Mouse (Mus musculus): ENCODE measurements around the gene Bfsp1.
A peak's percentile ranks its signal among the peaks of the same experiment; 100 is the strongest.

The Bfsp1 gene

DNA sequence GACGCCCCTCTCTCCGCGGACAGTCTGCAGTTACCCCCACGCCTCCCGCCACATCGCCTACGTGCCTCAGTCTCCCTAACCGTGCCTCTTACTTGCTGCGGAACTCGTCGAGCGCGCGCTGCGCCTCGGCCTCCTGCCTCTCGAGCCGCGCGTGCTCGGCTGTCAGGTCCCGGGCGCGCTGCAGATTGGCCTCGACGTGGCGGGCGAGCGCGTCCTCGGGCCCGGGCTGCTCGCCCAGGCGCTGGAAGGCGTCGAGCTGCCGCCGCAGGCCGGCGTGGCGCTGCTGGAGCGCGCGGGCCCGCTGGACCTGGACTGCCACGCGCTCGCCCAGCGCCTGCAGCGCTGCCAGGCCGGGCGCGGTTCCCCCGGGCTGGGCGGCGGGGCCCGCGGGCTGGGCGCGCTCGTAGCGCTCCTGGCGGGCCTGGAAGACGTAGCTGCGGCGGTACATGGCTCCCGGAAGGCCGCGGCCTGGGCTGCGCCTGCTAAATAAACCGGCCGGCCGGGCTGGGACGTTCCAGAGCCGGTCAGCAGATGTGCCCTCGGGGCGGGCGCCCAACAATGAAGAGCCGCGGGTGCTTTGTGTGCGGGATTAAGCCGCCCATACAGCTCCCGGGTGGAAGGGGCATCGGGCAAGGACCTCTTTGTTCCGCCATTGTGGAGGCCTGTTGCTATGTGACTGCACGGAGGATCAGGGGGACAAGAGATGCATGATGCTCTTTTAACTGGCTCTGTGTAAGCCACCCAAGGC, at the start of gene Bfsp1:
Gene Bfsp1, minus strand, starts transcription at position 690 of the 748 bp plus-strand sequence.
- DNase-seq, result peak; percentile 51

DNA sequence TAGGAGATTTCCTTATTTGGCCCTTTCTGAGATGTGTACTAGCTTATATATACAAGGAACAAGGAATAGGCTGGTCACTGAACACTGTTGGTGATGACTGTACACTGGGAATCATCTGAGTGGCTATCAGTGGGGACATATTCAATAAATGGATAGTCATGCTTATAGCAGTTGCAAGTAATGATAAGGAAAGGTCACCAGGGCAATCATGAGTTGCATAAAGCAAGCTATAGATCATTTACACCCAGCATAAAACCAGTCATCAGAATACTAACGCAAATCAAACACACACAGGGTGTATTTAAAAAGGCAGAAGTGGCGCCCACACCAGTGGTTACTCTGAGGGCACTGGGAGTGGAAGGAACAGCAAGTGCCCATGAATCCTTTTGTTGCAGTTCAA, 49.2 kb upstream of the Bfsp1 start:
- DNase-seq, result no peak

GRCm38 (mm10) chr2:143909230-143909629, 46.3 kb upstream of the Bfsp1 start:
- DNase-seq, result no peak

GRCm38 (mm10) chr2:143904896-143905295, 41.9 kb upstream of the Bfsp1 start:
- no peak for DNase-seq

DNA sequence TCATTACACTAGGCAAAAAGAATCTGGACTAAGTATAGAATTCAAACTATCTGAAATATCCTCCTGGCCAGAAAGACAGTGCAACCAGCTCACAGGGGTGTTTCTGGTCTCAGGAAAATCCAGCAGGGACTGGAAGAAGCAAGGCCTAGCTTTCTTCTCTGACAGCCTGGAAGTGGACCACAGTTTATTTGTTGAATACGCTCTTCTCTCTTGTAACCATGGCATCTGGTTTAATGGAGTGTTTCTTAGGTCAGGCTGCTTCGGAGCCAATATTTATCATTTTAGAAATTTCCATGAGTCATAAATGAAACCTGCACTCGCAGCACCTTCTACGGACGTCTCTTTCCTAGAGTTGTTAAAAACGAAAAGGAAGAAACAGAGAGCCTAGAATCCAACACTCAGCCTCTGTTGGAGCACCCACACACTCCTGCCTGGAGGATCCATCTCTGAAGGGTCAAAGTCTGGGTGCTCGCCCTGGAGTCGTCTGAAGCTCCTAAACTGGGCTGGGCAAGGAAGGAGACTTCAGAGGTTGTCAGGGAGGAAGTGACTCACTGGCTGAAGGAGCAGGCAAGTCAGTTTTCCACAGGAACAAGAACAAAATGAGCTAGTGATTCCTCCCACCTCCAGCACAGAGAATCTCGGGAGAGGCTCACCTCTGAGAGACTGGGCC, 40.5 kb upstream of the Bfsp1 start:
- DNase-seq, result no peak

DNA sequence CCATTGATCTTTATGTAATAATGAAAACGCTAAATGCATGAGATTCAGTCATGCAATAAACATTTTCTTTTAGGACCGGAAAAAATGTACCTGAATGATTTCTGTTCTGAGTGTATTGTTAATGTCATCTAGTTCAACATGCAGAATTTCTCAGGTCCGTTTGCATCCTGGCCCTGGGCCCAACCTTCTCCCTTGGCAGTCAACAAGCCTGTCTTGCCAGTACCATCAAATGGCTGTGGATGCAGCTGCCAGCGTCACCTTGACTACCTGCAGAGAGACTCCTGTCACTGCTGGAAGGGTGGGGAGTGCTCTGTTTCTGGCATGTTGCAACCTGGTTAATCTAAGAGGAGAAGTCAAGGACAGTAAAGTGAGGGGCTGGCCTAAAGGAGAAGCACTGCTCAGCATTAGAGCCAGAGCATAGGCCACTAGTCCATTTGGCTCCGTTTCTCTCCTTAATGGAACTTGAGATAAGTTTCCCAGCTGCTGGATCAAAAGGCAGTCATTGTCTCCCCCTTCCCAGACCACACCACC, 37.9 kb upstream of the Bfsp1 start:
- DNase-seq, result no peak

DNA sequence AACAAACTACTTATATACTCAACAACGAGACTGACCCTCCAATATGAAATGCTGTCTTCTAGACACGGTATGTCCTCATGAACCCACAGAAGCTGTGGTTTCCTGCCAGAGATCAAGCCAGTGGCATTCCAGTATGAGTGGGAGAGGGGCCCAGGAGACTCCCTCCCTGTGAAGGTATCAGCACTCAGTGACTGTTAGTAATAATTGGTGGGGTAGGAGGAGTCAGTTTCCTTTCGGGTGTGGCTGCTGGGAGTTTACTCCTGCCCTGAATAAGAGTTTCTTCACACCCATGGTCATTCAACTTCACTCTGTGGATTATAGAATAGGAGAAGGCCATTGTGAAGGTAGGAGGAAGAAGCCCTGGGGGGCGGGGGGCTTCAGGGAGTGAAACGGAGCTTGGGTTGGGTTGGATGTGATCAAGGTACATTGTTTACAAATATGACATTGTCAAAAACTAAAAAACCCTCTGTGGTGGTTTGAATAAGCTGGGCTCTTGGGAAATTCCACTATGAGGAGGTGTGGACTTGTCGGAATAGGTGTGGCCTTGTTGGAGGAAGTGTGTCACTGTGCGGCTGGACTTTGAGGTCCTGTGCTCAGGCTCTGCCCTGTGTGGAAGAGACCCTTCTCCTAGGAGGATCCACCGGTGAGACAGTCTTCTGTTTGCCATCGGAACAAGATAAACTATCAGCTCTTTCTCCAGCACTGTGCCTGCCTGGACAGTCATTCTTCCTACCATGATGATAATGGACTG, 36.7 kb upstream of the Bfsp1 start:
- no peak for DNase-seq

DNA sequence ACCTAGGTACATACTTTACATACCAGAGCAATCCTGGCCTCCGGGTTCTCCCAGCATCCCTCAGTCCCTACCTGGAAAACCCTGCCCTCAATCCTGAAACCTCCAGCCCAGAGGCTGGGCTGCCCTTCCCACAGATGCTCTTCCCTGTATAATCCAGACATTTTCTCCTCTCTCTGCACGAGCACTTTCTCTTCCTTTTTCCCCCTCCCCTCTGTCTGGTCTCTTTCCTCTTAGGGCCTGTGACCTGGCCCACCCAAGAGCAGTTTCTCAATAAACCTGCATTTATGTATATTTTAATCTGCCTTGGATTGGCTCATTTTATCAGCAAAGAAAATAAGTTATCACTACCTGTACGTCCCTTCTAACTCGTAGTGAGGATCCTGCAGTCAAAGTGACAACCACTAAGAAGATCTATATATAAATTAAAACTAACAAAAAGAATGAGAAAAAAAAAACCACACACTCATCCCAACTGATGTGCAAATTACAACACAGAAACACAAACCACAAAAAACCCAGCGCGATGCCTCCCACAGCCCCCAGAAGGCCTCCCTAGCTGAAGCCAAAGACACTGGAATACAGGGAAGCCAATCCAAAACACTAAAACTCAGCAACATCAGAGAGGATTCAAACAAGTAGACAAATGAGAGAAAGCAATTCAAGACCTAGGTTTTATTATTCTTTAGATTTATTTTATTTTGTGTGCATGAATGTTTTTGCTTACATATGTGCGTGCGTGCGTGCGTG, 28.5 kb upstream of the Bfsp1 start:
- DNase-seq, result no peak

DNA sequence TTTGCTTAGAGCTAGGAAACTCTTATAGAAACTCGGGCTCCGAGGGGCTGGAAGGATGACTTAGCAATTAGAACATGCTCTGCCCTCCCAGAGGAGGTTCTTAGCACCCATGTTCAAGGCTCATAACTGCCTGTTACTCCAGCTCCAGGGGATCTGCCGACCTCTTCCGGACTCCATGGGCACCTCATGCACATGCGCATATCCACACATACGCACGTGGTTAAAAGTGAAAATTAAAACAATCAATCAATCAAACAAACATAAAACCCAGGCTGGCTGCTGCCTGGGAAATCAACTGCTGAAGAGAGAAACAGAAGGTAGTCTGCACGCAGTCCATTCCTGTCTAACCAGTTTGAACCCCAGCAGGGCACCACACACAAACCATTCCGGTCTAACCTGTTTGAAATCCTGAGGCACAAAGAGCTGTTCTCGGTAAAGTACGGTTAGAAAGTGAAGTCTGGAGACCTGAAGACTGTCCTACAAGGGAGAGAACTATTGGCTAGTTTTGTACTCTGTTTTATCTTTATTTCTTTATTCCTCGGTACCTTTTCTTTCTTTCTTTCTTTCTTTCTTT, 27.0 kb upstream of the Bfsp1 start:
- DNase-seq, result peak; percentile 35

DNA sequence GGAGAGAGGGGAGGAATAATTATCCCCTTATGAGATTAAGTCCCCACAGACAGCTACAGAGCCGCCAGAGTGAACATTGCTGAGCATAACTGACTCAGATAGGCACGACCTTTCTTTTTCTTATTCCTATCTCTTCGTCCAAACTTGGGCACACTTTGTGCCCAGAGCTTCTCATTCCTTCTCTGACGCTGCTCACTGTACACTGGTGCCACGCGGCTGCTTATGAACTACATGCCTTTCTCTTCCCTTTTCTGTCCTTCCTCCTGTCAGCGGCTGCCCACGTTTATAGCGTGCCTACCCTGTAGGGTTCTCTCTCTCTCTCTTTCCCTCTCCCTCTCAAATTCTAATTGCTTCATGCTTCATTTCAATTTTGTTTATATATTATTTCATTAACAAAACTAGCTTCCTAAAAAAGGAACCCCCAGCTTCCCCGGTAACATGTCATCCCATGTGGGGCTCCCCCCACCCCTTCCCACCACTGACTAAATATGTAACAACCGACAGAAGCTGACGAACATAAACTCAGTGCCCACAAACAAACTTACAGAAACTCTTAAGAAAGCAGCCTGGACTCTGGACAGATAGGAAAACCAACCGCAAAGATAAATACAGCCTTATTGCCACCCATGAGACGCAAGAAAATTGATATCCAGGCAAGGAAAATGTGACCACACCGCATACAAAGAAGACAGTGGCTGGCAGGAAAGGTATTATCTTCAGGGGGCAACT, 26.3 kb upstream of the Bfsp1 start:
- DNase-seq, result no peak

DNA sequence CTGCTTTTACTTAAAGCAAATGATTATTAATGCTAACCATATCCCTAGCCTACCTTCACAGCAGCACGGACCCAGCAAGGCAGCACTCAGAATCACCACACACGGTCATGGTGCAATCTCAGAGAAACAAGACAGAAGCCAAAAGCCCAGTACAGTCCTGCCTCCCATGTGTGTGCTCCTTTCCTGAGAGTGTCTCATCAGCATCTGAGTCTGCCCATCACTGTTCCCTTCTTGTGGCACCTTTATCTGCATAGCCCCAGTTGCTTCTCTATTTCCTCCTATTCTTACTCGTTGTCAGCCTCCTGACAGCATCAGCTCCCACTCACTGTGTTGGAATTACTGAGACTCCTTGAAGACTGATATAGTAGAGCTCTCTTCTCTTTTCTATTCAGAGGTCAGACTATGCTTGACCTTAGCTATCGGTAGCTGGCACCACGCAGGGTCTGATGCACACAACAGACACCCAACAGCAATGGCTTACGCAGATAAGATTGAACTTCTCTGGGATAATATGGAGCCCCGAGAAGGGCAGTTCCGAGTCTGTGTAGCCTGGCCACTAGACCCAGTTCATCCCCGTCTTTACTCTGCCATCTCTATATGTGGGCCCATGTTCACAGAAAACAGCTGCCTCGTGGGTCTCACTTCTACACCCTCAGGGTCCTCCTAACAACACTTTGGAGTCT, 19.8 kb upstream of the Bfsp1 start:
- DNase-seq, result no peak

DNA sequence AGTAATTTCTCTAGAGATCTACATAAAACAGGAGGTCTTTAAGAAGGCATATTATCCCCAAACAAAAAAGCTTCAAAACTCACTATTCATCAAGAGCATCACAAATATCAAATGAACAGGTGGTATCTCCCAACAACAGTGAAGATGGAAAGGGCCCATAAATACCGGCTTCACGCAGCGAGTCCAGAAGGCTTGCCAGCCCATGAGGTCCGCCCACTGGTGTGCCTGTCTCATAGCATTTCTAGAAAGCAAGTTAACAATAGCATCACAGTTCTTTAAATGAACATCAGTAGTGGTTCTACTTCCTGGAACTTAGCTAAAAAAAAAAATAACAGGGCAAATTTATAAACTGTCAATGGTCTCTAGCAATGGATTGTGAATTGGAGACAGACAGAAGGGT, 19.0 kb upstream of the Bfsp1 start:
- no peak for DNase-seq

- no peak for DNase-seq
Observed at GRCm38 (mm10) chr2:143879311-143879710, 16.3 kb upstream of the Bfsp1 start.

- DNase-seq, result no peak
Observed at GRCm38 (mm10) chr2:143876929-143877632, 14.1 kb upstream of the Bfsp1 start.

- no peak for DNase-seq
Observed at GRCm38 (mm10) chr2:143876026-143876425, 13.1 kb upstream of the Bfsp1 start.

GRCm38 (mm10) chr2:143870936-143871688, 8.1 kb upstream of the Bfsp1 start:
- DNase-seq, result no peak

DNA sequence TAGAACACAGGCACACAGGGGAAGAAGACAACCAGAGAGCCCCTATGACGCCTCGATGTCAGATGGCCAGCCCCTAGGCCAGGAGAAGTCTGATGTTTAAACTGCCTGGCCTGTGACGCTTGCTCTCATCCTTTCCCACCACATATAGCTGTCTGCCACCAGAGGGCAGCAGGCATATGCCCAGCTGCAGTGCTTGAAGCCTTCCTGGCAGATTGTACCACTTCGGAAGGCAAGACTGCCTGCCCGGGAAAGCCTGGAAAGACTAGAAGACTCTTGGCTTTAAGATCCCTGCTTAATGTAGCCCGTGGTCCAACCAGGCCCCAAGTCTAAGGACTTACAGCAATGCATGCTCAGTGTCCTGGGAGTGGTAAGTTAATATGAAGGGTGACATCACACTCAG, 4.4 kb upstream of the Bfsp1 start:
- DNase-seq, result peak; percentile 83

DNA sequence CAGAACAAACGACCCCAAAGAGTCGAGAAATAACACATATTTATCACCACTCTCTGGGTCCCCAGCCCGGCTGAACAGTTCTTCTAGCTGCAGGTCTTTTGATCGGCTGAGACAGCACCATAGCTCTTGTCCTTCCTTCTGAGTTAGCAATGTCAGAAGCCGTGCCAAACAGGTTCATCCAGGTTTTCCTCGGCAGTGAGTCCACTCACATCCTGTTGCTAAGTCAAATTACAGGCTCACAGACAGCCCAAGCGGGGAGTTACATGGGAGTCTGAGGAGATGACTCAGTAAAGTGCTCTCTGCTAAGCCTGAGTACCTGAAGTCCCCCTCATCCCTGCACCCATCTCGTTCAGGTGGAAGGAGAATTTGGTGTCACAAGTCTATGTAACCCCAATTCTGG, 1.6 kb upstream of the Bfsp1 start:
- DNase-seq, result no peak

DNA sequence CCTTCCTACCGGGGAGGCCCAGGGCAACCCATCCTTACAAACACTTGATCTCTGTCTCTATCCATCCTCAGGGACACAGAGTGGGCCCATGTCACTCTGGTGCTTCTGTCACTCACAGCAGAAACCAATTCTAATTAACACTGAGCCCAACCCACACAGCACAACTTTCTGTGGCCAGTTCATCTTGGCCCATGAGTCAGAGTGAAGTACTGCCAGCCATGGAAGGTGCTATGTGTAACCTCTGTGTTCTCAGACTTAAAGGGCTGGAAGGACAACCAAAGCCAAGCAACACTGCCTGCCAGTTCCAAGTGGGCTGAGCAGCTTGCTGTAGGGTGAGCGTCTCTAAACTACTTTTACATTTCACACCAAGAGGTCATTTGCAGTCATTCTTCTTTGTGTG, 3.8 kb downstream of the Bfsp1 start:
- no peak for DNase-seq

GRCm38 (mm10) chr2:143853447-143853846, 9.5 kb downstream of the Bfsp1 start:
- DNase-seq, result no peak
